Mouse (Mus musculus): ENCODE data around the gene Atxn1. TPM values are rescaled to one million over a fixed set of nuclear protein-coding genes. Genes with fewer than 3 reads are reported as not detected.

Gene Atxn1
- polyA plus RNA-seq, 1 experiment, result 59.3 TPM

GRCm38 (mm10) chr13:45807593-45808043 is 157.2 kb downstream of the Atxn1 start:
- TF ChIP-seq POLR2A (IDR thresholded peaks at IDR 0.05; ENCODE audit: low read depth, low read length) (no peak), CTCF (IDR thresholded peaks at IDR 0.05; ENCODE audit: borderline replicate concordance, insufficient read depth, low read length) (0 out of 2 replicates have a peak, but pooled peaks have one; percentile 23)
- no peak overlapping the region for H3K27ac ChIP-seq (ENCODE audit: insufficient read depth, low read length)
- H3K4me1 ChIP-seq (ENCODE audit: control insufficient read depth, insufficient read depth, low read length), result peaks cover 5% of the 10 kb centered on the region; the same call in 1 of the 2 replicates
- no peak overlapping the region for H3K4me3 ChIP-seq (ENCODE audit: insufficient read depth, low read length)

GRCm38 (mm10) chr13:45806600-45807525 is 157.9 kb downstream of the Atxn1 start:
- Histone ChIP-seq H3K4me3 (ENCODE audit: insufficient read depth, low read length) (no peak overlapping the region), H3K4me1 (ENCODE audit: control insufficient read depth, insufficient read depth, low read length) (peaks cover 5% of the 10 kb centered on the region; the same call in 1 of the 2 replicates), H3K27ac (ENCODE audit: insufficient read depth, low read length) (no peak overlapping the region)
- TF ChIP-seq POLR2A (IDR thresholded peaks at IDR 0.05; ENCODE audit: low read depth, low read length), result no peak
- no peak for TF ChIP-seq CTCF (IDR thresholded peaks at IDR 0.05; ENCODE audit: borderline replicate concordance, insufficient read depth, low read length)

GRCm38 (mm10) chr13:45805915-45806599 is 158.8 kb downstream of the Atxn1 start:
- TF ChIP-seq CTCF (IDR thresholded peaks at IDR 0.05; ENCODE audit: borderline replicate concordance, insufficient read depth, low read length) (no peak), POLR2A (IDR thresholded peaks at IDR 0.05; ENCODE audit: low read depth, low read length) (no peak)
- Histone ChIP-seq H3K4me3 (ENCODE audit: insufficient read depth, low read length) (no peak overlapping the region), H3K4me1 (ENCODE audit: control insufficient read depth, insufficient read depth, low read length) (peaks cover 5% of the 10 kb centered on the region; the same call in 1 of the 2 replicates), H3K27ac (ENCODE audit: insufficient read depth, low read length) (no peak overlapping the region)

- Histone ChIP-seq H3K4me1 (ENCODE audit: control insufficient read depth, insufficient read depth, low read length) (peaks cover 5% of the 10 kb centered on the region; the same call in 1 of the 2 replicates), H3K4me3 (ENCODE audit: insufficient read depth, low read length) (no peak overlapping the region), H3K27ac (ENCODE audit: insufficient read depth, low read length) (no peak overlapping the region)
- TF ChIP-seq POLR2A (IDR thresholded peaks at IDR 0.05; ENCODE audit: low read depth, low read length) (no peak), CTCF (IDR thresholded peaks at IDR 0.05; ENCODE audit: borderline replicate concordance, insufficient read depth, low read length) (no peak)
Observed at GRCm38 (mm10) chr13:45802620-45803410, 162.0 kb downstream of the Atxn1 start.

GRCm38 (mm10) chr13:45798248-45798647 is 166.6 kb downstream of the Atxn1 start:
- TF ChIP-seq POLR2A (IDR thresholded peaks at IDR 0.05; ENCODE audit: low read depth, low read length) (no peak), CTCF (IDR thresholded peaks at IDR 0.05; ENCODE audit: borderline replicate concordance, insufficient read depth, low read length) (no peak)
- peak overlapping the region; percentile 50; the same call in 1 of the 2 replicates for H3K27ac ChIP-seq (ENCODE audit: insufficient read depth, low read length)
- no peak overlapping the region for H3K4me3 ChIP-seq (ENCODE audit: insufficient read depth, low read length)
- peaks cover 8% of the 10 kb centered on the region for H3K4me1 ChIP-seq (ENCODE audit: control insufficient read depth, insufficient read depth, low read length)

GRCm38 (mm10) chr13:45797696-45798095 is 167.1 kb downstream of the Atxn1 start:
- no peak for TF ChIP-seq CTCF (IDR thresholded peaks at IDR 0.05; ENCODE audit: borderline replicate concordance, insufficient read depth, low read length)
- TF ChIP-seq POLR2A (IDR thresholded peaks at IDR 0.05; ENCODE audit: low read depth, low read length), result no peak
- Histone ChIP-seq H3K4me1 (ENCODE audit: control insufficient read depth, insufficient read depth, low read length) (peaks cover 8% of the 10 kb centered on the region), H3K27ac (ENCODE audit: insufficient read depth, low read length) (peak overlapping the region; percentile 82), H3K4me3 (ENCODE audit: insufficient read depth, low read length) (no peak overlapping the region)

GRCm38 (mm10) chr13:45796286-45796685 is 168.5 kb downstream of the Atxn1 start:
- Histone ChIP-seq H3K4me1 (ENCODE audit: control insufficient read depth, insufficient read depth, low read length) (peaks cover 8% of the 10 kb centered on the region), H3K4me3 (ENCODE audit: insufficient read depth, low read length) (no peak overlapping the region), H3K27ac (ENCODE audit: insufficient read depth, low read length) (peak overlapping the region; percentile 82)
- TF ChIP-seq POLR2A (IDR thresholded peaks at IDR 0.05; ENCODE audit: low read depth, low read length) (no peak), CTCF (IDR thresholded peaks at IDR 0.05; ENCODE audit: borderline replicate concordance, insufficient read depth, low read length) (no peak)

GRCm38 (mm10) chr13:45793796-45794195 is 171.0 kb downstream of the Atxn1 start:
- peaks cover 8% of the 10 kb centered on the region for H3K4me1 ChIP-seq (ENCODE audit: control insufficient read depth, insufficient read depth, low read length)
- no peak for TF ChIP-seq POLR2A (IDR thresholded peaks at IDR 0.05; ENCODE audit: low read depth, low read length)
- no peak for TF ChIP-seq CTCF (IDR thresholded peaks at IDR 0.05; ENCODE audit: borderline replicate concordance, insufficient read depth, low read length)
- H3K27ac ChIP-seq (ENCODE audit: insufficient read depth, low read length), result peak overlapping the region; percentile 55
- H3K4me3 ChIP-seq (ENCODE audit: insufficient read depth, low read length), result no peak overlapping the region

- H3K4me3 ChIP-seq (ENCODE audit: insufficient read depth, low read length), result no peak overlapping the region
- no peak overlapping the region for H3K27ac ChIP-seq (ENCODE audit: insufficient read depth, low read length)
- TF ChIP-seq CTCF (IDR thresholded peaks at IDR 0.05; ENCODE audit: borderline replicate concordance, insufficient read depth, low read length), result no peak
- no peak for TF ChIP-seq POLR2A (IDR thresholded peaks at IDR 0.05; ENCODE audit: low read depth, low read length)
- no peaks in the 10 kb centered on the region; the same call in 1 of the 2 replicates for H3K4me1 ChIP-seq (ENCODE audit: control insufficient read depth, insufficient read depth, low read length)
Observed at GRCm38 (mm10) chr13:45786409-45786808, 178.4 kb downstream of the Atxn1 start.
